Mouse (Mus musculus) liver, adult 2 months (tissue): ENCODE results near the gene Ezr.

Experiments used
- CTCF ChIP-seq: fragments of 200-500 bp; IDR thresholded peaks from 2 replicates; pipeline ENCODE4 v1.5.1; 2011; ENCODE audit warnings: low read depth, low read length, control low read depth
- POLR2A ChIP-seq: fragments of 200-500 bp; IDR thresholded peaks from 2 replicates; pipeline ENCODE4 v1.6.1; 2011; ENCODE audit warnings: low read length, control low read depth; ENCODE audit not compliant: insufficient read depth; ENCODE audit errors: extremely low read depth

DNA sequence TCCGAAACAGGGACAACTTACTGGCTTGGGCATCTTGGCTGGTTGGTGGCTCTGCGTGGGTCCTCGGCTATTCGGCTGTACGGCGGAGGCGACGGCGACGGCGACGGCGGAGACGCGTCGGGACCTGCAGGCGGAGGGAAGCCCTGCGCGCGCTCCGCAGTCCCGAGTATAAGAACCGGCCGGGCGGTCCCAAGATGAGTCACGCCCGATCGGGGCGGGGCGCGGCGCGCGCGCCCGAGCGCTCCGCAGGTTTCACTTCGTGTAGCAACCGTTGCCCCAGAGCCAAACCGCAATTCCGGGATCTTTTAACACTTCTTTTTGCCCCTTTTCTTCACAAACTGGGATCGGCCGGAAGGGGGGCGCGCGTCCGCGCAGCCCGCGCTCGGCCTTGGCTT lies at the start of gene Ezr:
- TF ChIP-seq CTCF: no peak
- TF ChIP-seq POLR2A: peak; percentile 84
